Mouse (Mus musculus) adrenal gland, adult 8-10 months (tissue): Measurements from ENCODE around the gene St6gal1. TPM values are rescaled to one million over a fixed set of nuclear protein-coding genes. Genes with fewer than 3 reads are reported as not detected.

ENCODE experiments used
- DNase-seq: peaks from one replicate; pipeline ENCODE4 v3.0.0; 2022
- total RNA-seq, 4 experiments: library from RNA; stranded (reverse); gene quantifications; 2 replicates each; pipeline ENCODE4 v1.2.4; 2022

The St6gal1 gene
- total RNA-seq, 4 experiments from 2014 or later, result 36.7 to 55.6 (median 44.3) TPM

DNA sequence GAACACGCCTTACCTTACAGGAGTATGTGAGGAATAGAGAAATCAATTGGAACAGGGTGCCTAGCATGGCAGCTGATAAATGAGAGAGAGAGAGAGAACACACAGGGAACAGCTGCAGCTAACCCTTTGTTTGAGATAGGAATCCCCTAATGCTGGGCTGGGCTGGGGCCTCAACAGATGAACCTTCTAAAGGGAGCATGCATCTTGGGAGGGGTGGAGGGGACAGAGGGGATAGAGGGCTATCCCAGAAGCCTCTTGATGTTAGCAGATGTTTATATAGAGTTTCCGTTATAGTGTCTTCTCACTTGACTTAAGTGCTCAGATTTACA lies 26.9 kb downstream of the St6gal1 start:
- no peak for DNase-seq

DNA sequence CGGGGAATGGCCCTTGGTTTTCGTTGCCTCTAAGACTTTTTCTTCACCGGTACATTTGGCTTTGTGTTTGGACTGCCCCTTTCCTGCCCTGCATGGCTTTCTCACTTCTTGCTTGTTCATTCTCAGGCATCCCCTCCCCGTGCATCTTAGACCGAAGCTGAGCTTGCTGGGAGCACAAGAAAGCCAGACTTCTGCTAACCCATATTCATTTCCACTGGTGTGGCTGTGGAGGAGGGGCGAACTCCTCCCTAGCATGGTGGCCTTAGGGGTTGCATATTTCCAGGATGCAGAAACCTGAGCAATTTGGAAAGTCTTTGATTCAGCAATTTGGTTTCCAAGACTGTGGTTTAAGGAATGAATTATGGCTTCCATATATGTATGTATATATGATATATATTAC lies 29.1 kb downstream of the St6gal1 start:
- no peak for DNase-seq

DNA sequence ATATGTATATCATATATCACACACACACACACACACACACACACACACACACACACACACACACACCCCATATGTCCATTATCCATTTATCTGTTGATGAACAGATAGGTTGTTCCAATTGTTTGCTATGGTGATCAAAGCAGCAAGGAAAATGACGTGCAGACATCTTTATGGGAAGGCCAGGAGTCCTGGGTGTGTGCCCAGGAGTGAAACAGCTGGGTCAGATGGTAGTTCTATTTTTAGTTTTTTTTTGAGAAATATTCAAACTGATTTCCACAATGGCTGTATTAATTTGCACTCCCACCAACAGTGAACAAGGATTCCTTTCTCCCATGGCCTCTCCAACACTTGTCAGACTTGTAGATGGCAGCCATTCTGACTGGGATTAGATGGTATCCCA lies 29.5 kb downstream of the St6gal1 start:
- no peak for DNase-seq

DNA sequence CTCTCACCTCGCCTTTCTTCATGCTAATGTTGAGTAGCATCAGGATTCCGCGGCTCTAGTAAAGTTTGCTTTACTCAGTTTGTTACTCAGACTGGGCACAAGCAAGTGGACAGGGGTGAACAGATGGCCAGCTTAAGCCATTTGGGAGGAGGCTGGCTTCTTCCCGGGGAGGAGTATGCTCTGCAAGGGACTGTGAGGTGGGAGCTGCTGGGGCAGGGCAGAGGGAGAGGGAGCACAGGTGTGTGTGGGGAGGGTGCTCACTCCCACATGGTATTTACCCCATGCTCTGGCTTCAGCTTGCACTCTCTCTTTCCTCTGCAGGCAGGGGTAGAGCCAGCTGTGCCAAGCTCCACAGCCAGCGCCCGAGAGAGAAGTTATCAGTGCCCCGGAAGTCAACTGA lies 32.1 kb downstream of the St6gal1 start:
- DNase-seq, result no peak

DNA sequence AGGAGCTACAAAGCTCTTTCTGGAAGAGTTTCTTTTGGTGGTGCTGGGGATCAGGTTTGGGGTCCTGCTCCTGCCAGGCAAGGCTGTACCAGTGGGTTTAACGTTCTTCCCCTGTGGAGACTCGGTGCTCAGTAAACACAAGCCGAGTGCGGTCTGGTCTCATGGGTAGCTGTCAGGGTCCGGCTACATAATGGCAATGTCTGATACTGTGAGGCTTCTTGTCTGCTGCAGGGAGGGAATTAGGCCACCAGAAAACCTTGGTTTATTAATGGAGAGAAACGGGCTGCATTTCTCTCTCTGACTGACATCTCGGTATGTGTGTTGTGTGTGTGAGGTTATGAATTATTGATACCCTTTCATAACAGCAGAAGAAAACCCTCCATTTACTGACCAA lies 33.9 kb downstream of the St6gal1 start:
- DNase-seq, result no peak

DNA sequence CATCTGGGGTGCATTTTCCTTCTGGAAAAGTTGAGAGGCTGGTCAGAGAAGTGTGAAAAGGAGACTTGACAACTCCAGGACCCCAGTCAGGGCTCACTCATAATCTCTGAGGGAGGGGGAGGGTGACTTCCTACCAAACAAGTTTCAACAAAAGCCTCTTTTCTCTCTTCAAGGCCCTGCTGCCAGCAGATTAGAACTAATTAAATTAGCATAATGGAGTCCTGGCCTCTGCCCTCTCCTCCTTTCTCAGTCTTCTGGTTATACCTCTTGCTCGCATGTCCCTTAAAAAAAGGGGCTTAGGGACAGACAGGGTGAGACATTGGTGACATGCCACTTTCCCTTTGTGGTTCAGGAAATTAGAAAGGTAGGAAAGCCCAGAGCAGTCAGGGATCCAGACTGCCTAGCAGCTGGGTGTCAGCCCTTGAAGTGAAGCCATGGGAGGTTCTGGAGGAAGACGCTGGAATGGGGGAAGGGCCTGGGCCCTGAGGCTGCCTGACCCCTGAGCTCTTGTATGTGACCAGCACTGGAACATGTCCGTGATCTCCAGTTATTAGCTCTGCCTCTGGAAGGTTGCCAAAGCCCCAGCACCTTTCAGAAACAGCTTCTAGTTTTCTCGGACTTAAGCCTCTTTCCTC lies 34.4 kb downstream of the St6gal1 start:
- DNase-seq, result no peak

DNA sequence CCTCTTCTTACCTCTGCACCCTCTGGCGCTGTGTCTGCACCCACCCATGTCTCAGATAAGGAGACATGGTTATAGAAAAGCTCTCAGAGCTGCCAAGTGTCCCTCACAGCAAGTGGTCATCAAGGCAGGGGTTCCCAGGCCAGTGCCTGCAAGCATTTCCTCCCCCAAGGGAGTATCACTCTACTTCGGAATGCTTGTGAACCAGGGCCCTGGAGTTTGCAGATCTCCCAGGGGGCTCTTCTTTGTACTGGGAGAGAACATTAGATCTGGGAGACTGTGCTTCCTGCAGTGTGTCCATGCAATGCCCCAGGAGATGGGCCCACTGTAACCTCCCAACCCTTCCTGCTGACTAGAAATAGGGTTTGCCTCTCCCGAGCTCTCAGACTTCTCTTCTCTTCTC lies 35.0 kb downstream of the St6gal1 start:
- no peak for DNase-seq

DNA sequence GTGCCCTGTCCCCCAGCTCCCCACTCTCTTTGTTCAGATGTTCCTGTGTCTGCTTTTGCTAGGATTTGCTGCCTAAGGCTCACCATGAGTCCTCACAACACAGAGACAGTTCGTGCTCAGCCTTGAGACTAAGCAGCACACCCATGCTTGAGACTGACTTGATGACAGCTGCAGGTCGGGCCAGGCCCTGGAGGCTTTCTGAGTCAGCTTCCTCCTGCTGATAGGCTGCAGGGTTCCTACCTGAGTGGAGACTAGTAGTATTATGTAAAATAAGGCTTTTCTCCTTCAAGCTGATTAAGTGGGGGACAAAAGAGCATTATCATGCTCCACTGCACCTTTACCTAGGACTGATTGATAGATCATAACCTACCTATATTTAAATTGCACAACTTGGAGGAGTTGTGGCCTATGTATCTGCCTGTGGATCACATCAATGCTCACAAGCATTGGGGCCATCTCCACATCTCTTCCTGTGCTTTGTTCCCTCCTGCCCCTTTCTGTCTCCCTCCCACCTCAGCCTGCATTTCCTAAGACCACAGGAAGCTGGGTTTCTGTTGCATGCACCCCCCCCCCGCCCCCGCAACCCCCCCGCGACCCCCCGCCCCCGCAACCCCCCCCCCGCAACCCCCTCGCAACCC lies 37.7 kb downstream of the St6gal1 start:
- no peak for DNase-seq

DNA sequence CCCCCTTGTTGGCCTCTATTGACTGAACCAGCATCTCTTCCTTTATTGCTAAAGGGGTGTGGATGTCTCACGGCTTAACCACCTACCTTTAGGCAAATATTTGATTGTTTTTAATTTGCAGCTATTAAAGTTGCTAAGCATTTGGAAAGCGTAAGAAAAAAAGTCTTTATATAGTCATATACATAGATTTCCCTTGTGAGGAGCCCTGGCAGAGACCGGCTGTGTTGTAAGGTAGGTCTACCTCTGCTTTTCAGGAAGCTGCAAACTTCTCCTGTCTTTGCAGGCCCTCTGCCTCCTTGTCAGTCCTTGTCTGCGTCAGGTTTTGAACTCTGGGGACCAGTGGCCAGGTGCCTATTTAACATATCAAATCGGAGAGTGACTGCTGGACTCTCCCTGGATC lies 38.3 kb downstream of the St6gal1 start:
- no peak for DNase-seq

DNA sequence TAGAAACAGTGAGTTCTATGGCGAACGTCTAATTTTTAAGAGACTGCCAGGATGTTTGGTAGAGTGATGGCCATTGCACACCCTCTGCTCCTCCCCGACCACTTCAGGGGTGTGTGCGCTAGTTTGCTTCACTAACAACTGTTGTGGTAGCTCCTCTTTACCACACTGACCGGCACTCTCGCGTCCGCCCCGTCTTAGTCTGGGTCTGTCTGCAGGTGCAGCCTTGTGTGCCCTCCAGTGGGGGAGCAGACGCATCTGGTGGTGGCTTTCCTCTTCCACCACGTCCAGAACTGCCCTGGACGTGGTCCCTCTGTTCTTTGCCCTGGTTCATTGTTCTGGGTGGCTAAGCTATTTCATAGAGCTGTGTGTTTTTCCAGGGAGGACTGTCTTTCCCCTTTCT lies 40.5 kb downstream of the St6gal1 start:
- no peak for DNase-seq

DNA sequence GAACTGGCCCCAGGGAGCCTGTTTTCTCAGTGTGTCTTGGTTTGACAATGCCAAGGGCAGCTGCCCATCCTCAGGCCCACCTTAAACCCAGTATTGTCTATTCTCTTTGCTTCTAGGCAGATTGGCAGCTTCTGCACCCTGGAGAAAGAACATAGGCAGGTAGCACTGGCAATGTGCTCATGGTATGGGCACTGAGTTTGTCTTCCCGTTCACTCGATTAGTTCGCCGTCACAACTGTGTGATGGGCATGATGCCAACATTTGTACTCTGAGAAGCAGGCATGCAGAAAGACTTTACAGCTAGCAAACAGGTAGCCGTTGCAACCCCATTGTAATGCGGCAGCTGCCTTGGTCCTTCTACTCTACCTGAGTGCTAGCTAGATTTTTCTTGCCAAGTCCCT lies 40.9 kb downstream of the St6gal1 start:
- no peak for DNase-seq

DNA sequence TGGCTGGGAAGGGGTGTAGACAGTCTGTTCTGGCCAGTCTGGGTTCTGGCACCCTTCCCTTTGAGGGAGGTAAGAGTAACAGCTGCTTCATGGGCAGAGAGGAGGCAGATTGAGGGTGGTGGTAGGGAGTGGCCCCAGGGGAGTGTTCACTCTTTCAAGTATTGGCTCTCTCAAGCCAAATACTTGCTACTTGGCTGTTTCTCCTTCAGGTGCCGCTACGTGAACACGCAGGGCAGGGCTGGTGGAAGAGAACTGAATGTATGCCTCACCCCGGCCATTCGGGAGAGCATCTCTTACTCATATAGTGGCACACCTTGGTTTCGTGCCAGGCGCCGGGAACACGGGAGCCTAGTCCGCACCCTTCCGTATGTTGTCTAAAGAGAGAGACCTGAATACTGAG lies 41.8 kb downstream of the St6gal1 start:
- DNase-seq, result no peak

DNA sequence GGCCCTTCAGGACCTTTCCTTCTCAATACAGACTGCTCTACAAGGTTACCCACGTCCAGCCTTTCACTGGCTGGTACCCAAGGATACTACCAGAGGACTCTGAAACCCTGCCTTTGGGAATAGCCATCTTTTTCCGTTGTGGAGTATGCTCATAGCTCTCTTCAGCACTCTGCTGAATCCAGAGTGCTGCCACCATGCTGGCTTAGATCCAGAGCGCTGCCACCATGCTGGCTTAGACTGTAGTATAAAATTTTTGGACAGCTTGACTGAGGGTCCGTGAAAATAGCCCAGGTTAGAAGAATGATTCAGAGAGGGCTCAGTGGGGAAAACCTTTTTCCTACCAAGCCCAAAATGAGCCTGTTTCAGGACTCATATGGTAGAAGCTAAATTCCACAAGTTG lies 42.4 kb downstream of the St6gal1 start:
- no peak for DNase-seq

DNA sequence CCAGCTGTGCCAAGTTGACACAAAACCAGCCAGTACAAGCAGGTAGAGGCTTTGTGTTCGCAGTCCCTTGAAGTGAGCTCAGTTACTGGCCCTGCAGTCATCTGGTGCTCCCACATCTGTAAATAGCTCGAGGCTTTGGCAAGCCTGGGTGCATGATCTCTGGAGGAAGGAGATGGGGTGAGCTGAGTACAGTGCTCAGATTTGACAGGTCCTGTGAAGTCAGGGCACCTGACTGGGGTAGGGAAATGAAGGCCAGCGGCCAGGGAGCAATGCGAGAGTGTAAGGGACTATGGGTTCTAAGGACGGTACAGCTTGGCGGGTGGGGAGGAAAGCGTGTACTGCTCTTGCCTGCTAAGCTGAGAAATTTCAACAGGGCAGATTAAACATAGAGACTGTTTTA lies 43.7 kb downstream of the St6gal1 start:
- no peak for DNase-seq

DNA sequence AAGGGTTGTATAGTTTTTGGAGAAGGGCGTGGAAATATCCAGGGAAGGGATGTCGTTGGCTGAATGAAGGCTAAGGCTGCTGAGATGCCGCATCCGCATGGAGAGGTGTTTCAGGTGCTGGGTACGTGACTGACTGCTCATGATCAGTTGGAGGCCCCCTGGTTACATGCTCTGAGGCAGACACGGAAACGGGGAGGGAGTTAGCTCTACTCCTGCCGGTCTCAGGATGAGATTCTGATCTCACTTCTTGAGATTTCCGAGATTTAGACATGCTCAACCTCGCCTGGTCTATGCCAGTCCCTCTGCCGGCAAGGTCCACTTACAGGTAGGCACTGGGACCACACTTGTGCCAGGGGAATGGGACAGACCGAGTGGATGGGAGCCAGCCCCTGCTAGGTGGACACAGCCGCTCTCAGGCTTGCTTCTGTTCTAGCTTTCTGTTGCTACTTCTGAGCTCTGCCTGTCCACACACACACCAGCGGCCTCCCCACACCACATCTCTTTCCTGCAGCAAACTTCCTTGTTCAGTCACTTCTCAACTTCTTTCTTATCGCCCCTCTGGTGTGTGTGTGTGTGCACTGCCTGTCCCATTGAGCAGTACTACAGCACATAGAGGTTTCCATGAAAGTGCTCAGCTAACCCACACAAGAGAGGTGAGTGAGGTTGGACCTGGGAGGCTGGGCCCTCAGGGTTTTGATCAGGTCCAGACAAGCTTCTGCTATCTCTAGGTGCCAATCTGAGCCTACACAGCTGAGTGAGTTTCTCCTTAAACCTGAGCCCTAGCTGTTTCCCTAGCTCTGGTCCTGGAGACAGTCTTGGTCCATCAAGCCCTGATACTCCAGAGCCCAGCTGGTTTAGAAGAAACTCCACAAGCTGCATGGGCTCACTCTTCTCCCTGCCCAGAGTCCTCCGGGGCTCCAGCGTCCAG lies 44.8 kb downstream of the St6gal1 start:
- no peak for DNase-seq

DNA sequence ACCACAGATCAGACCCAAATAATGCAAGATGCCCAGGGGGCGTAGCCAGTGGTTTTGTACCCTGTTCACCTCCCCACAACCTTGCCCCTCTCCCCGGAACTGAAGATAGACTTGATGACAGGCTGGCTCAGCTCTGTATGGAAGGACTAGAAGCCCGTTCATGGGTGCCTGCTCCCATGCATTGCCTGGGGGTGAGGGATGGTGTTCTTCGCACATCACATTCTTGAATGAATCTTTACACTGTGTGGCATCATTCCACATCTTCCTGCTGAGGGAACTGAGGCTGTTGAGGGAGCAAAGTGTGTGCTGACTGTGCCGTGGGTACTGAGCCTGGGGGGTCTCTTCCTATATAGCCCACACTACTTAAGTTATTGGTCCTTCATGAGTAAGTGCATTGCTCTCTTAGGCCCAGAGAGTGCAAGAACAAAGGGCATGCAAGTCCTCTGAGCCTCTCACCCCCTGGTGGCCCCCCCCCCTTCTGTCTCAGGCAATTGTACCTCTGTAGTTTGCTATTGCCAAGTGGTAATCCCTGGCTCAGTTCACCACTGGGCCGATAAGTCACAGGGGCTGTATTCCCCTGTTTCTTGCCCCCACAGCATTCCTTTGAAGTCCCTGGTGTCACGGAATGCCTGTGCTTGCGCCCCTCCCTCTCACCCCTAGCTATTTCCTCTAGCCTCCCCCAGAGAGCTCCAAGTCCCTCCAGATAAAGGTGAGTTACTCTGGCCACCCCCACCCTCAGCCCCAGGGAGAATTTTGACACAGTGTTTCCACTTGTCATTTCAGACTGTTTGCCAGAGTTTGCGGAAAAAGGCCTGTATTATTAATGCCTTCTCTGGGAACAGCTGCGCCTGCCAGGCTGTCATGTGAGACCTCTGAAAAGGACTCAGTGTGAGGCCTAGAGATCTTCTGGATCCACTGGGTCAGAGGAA lies 45.7 kb downstream of the St6gal1 start:
- DNase-seq, result no peak

DNA sequence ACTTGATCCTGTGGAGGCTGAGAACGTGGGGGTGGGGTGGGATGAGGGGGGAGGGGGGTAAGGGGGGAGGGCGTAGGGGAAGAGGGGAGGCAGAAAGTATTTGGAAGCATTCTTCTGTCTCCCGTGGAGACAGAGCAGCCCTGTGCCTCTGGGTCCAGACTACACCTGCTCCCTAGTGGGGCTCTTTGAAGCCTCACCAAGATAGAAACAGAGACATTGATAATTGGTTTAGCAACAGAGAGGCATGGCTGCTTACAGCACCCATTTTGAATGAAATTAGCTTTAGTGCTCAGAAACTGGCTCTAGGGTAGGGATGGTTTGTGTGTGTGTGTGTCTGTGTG lies 46.3 kb downstream of the St6gal1 start:
- no peak for DNase-seq

DNA sequence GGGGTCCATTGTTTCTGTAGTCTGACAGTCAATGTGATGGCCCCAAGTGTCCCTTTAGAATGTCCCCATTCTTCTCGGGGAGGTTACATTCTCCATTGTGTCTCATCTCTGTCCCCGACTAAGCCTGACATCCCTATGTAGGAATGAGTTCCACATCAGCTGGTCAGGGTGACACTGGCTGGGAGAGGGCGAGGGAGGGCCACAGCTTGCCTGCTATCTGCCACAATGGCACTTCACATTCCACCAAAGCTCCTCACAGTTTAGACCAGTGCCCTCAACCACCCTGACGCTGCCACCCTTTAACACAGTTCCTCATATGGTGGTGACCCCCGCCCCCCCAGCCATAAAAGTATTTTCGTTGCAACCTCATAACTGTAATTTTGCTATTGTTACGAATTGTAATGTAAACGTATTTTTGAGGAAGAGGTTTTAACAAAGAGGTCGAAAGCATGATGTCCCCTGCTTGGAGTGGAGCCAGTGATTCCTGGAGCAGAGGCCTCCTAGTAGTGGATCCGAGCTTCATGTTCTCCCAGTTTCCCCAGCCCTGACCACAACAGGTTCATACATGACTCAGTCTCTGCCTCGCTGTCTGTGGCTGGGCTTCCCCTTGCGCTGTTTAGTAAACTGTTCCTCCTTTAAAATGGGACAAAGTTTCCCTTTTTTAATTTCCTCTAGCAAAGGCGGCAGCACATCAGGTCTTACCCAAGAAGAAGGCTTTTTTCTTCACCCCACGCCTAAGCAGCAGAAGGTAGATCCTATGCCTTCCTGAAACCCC lies 47.4 kb downstream of the St6gal1 start:
- DNase-seq, result no peak

DNA sequence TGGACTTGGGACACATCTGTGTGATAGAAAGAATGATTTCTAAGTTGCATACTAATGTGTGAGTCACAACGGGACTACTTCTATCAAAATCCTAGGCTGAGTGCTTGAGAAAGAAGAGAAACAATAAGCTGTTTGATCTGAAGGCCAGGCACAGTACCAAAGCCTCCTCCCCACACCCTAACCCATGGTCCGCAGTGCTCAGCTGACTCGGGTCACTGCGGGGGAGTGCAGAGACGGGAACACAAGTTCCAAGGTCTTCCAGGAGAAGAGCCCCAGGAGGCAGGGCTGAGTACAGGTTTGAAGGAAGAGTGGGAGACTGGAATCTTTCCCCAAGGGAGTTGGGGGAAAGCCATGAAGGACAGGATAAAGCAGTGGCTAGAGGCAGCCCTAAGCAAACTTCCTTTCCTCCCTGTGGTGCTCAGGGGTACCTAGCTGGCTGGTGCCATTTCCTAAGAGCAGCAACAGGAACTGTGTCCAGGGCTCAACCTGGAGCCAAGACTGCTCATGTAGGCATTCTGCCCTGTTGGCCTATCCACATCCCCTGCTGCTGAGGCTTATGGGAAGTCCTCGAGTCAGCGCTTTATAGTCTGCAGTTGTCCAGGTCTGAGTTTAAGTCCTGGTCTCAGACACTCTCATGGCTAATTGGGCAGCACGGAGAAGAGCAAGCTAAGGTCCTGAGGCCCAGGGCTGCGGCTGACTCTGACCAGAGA lies 48.1 kb downstream of the St6gal1 start:
- no peak for DNase-seq

DNA sequence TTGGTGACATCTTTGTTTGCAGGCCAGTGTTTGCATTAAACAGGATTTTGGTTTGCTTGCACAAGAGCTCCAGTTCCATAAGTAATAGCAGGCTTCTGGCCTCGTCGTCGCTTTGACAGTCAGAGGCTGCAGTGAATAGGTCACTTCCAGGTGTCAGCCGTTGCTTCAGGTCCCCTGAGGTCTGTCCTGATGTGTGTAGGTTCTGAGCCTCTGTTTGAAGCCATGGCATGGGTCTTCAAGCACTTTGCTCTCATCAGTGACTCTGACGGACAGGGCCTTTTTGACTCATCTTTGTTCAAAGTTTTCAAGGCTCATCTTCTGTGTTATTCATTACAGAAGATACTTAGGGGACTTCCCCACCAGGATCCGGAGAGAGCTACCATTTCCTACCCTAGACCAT lies 49.5 kb downstream of the St6gal1 start:
- no peak for DNase-seq

DNA sequence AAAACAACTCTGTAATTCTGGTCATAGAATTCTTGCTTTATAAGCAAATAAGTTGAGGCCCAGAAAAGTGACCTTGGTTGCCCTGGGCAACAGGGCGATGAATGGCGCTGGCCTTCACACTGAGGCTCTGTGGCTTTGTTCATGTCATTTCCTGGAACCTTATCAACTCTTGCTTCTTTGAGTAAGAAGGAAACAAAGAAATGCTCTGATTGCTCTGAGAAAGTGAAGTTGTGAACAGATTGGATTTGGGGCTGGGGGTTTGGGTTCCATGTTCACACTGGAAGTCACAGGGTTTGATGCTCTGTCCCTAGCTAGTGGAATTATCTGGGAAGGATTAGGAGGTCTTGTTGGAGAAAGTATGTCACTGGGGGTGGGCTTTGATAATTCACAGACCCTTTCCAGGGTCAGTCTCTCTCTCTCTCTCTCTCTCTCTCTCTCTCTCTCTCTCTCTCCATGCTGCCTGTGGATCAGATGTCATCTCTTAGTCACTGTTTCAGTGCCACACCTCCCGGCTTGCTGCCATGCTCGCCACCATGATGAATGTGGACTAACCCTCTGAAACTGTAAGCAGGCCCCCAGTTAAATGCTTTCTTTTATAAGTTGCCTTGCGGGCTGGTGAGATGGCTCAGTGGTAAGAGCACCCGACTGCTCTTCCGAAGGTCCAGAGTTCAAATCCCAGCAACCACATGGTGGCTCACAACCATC lies 50.2 kb downstream of the St6gal1 start:
- peak; percentile 82 for DNase-seq
